Comparison of ENCODE assay signal across 8 mouse cellular contexts in the genomic region with DNA sequence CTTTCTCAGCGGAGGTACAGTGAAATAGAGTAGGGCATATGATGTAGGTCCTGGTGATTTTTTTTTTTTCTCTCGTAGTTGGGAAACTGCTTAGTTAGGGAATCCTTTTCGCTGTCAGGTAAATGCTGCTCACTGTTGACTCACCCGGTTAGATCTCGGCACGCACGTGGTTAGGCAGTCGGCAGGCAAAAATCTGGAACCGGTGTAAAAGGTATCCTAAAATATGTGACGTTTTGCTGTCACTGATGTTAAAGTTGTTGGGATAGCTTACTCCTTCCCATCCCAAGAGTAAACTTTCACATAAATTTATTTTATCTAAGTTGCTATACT. TPM values are rescaled to one million over a fixed set of nuclear protein-coding genes. Genes with fewer than 3 reads are reported as not detected.
DNase-seq lines count a peak whose midpoint lies in the region; ATAC-seq and TF ChIP-seq lines count a peak whose summit lies in the region.

No protein-coding gene starts in this region.

- no peak for DNase-seq in heart, postnatal 4 days
- no peak for DNase-seq in G1E (ENCODE audit: low spot score)
- no peak for DNase-seq in forebrain, embryonic 11.5 days (ENCODE audit: low spot score)
- DNase-seq in right cerebral cortex, adult 18-20 months, result no peak
- no peak for DNase-seq in right cerebral cortex, adult 2 months (ENCODE audit: low spot score in 2 of 2)
- DNase-seq in urinary bladder, adult 18-20 months (ENCODE audit: low spot score in 2 of 2), result no peak

- no peak overlapping the region for H3K27ac ChIP-seq in heart, embryonic 14.5 days (replicated peaks in 1 of 2; ENCODE audit: control insufficient read depth in 1 of 2, insufficient read depth in 1 of 2, low read depth in 2 of 2, low read length in 2 of 2)
- no peak overlapping the region for H3K27ac ChIP-seq in forebrain, embryonic 11.5 days (ENCODE audit: low read depth, low read length)
- H3K27ac ChIP-seq in liver, embryonic 15.5 days (replicated peaks), result peak overlapping the region; percentile 69; the same call in 1 of the 2 replicates

- peak overlapping the region; percentile 81 for H3K4me2 ChIP-seq in heart, embryonic 14.5 days (ENCODE audit: low read length)
- H3K4me2 ChIP-seq in forebrain, embryonic 11.5 days (ENCODE audit: low read depth, low read length, severe bottlenecking), result peak overlapping the region; percentile 79
- peak overlapping the region; percentile 95 for H3K4me2 ChIP-seq in liver, embryonic 15.5 days

- no peak for ATAC-seq in heart, embryonic 14.5 days (ENCODE audit: insufficient number of reproducible peaks, insufficient read depth, low FRiP score, low read depth)
- no peak for ATAC-seq in G1E (ENCODE audit: extremely low read depth, insufficient number of reproducible peaks, low FRiP score, poor library complexity, severe bottlenecking)
- ATAC-seq in forebrain, embryonic 11.5 days (replicated peaks; ENCODE audit: low FRiP score), result no peak
- ATAC-seq in liver, embryonic 15.5 days (ENCODE audit: insufficient read depth), result no peak

- under 1% methylated on average over 10 of the region's 10 CpGs for WGBS in heart, embryonic 14.5 days
- 1% methylated on average over 10 of the region's 10 CpGs for WGBS in forebrain, embryonic 11.5 days
- WGBS in liver, embryonic 15.5 days (ENCODE audit: insufficient replicate concordance), result 1% methylated on average over 10 of the region's 10 CpGs

- H3K4me1 ChIP-seq in heart, embryonic 14.5 days (ENCODE audit: control insufficient read depth in 2 of 2, insufficient read depth in 2 of 2, low read length in 2 of 2), result peaks cover 4 to 17% of the 10 kb centered on the region in 2 experiments; a peak in 3 of 4 replicates
- H3K4me1 ChIP-seq in G1E (ENCODE audit: insufficient read depth, low read depth, low read length), result peaks cover 42% of the 10 kb centered on the region
- H3K4me1 ChIP-seq in forebrain, embryonic 11.5 days (replicated peaks; ENCODE audit: control insufficient read depth, insufficient read depth, low read length), result no peaks in the 10 kb centered on the region
- H3K4me1 ChIP-seq in liver, embryonic 15.5 days (replicated peaks), result peaks cover 51% of the 10 kb centered on the region

- H3K36me3 ChIP-seq in heart, embryonic 14.5 days (ENCODE audit: control insufficient read depth, insufficient read depth, low read length), result peaks cover 15% of the 10 kb centered on the region
- peaks cover 36% of the 10 kb centered on the region for H3K36me3 ChIP-seq in G1E (replicated peaks)
- no peaks in the 10 kb centered on the region for H3K36me3 ChIP-seq in forebrain, embryonic 11.5 days (ENCODE audit: control insufficient read depth, insufficient read depth, low read length)
- peaks cover 8% of the 10 kb centered on the region; the same call in 1 of the 2 replicates for H3K36me3 ChIP-seq in liver, embryonic 15.5 days (replicated peaks)

- peak overlapping the region; percentile 88 to 100 for H3K4me3 ChIP-seq in heart, embryonic 14.5 days (ENCODE audit: control insufficient read depth in 1 of 2, insufficient read depth in 1 of 2, low read depth in 1 of 2, low read length in 2 of 2)
- peak overlapping the region; percentile 98 for H3K4me3 ChIP-seq in G1E (ENCODE audit: low read depth, low read length)
- H3K4me3 ChIP-seq in forebrain, embryonic 11.5 days (ENCODE audit: low read depth, low read length), result peak overlapping the region; percentile 100
- H3K4me3 ChIP-seq in liver, embryonic 15.5 days (replicated peaks), result peak overlapping the region; percentile 97

- no peaks in the 10 kb centered on the region for H3K9me3 ChIP-seq in heart, embryonic 14.5 days (ENCODE audit: control insufficient read depth, low read length)
- no peaks in the 10 kb centered on the region for H3K9me3 ChIP-seq in G1E (replicated peaks)
- no peaks in the 10 kb centered on the region for H3K9me3 ChIP-seq in forebrain, embryonic 11.5 days (ENCODE audit: control insufficient read depth, low read length)
- no peaks in the 10 kb centered on the region for H3K9me3 ChIP-seq in liver, embryonic 15.5 days (replicated peaks)

- no peaks in the 10 kb centered on the region for H3K27me3 ChIP-seq in heart, embryonic 14.5 days (ENCODE audit: control insufficient read depth, insufficient read depth, low read length)
- no peaks in the 10 kb centered on the region for H3K27me3 ChIP-seq in G1E (ENCODE audit: insufficient read depth, low read length)
- H3K27me3 ChIP-seq in forebrain, embryonic 11.5 days (ENCODE audit: control insufficient read depth, insufficient read depth, low read length), result no peaks in the 10 kb centered on the region
- no peaks in the 10 kb centered on the region for H3K27me3 ChIP-seq in liver, embryonic 15.5 days

- H3K9ac ChIP-seq in heart, embryonic 14.5 days (ENCODE audit: low read length), result peak overlapping the region; percentile 93
- peak overlapping the region; percentile 90 for H3K9ac ChIP-seq in forebrain, embryonic 11.5 days (ENCODE audit: low read length)
- H3K9ac ChIP-seq in liver, embryonic 15.5 days, result peak overlapping the region; percentile 85

- no peak for TF ChIP-seq CTCF in G1E (IDR thresholded peaks at IDR 0.05; ENCODE audit: low read depth, low read length)

RNA-seq across cellular contexts. Expression of gene Wdr43, which starts 1.3 kb away (rescaled TPM):
- 39.7 and 40.0 TPM in 2 replicates for polyA plus RNA-seq in heart, embryonic 14.5 days (2014; fragmentation: Nextera tagmentation; extraction: Ambion mirVana)
- total RNA-seq in heart, postnatal 4 days (2021), result 10 to 100 TPM; 29.5 to 33.9 TPM
- total RNA-seq in G1E (2014; fragmentation: Nextera tagmentation) (197 and 205 TPM in 2 replicates), G1E (2017) (165 and 231 TPM in 2 replicates)
- 59.0 and 77.6 TPM in 2 replicates for polyA plus RNA-seq in G1E (2012)
- 96.1 and 98.1 TPM in 2 replicates for polyA plus RNA-seq in forebrain, embryonic 11.5 days (2014; fragmentation: Nextera tagmentation; extraction: Ambion mirVana)
- polyA plus RNA-seq in liver, embryonic 15.5 days (2015; fragmentation: Nextera tagmentation; extraction: Ambion mirVana), result 32.9 and 33.3 TPM in 2 replicates

RNA-seq across cellular contexts. Expression of gene Togaram2, which starts 56.1 kb away (rescaled TPM):
- polyA plus RNA-seq in heart, embryonic 14.5 days (2014; fragmentation: Nextera tagmentation; extraction: Ambion mirVana), result 2.5 and 2.8 TPM in 2 replicates
- total RNA-seq in heart, postnatal 4 days (2021), result 1 to 10 TPM; 2.0 to 2.6 TPM
- total RNA-seq in G1E (2014; fragmentation: Nextera tagmentation) (not detected in 2 replicates), G1E (2017) (0.05 TPM in 1 of 2 replicates, not detected in the other)
- not detected in 2 replicates for polyA plus RNA-seq in G1E (2012)
- 0.05 and 0.13 TPM in 2 replicates for polyA plus RNA-seq in forebrain, embryonic 11.5 days (2014; fragmentation: Nextera tagmentation; extraction: Ambion mirVana)
- polyA plus RNA-seq in liver, embryonic 15.5 days (2015; fragmentation: Nextera tagmentation; extraction: Ambion mirVana), result 0.16 TPM in 1 of 2 replicates, not detected in the other
